Mouse (Mus musculus): ENCODE measurements around the gene Adgre5.
A peak's percentile ranks its signal among the peaks of the same experiment; 100 is the strongest.

Gene Adgre5

GRCm38 (mm10) chr8:83740976-83741741, at the start of gene Adgre5:
Adgre5 (minus strand) TSS chr8:83741326.
- DNase-seq: peak; percentile 92

- no peak for DNase-seq
These were observed 48.7 kb upstream of the Adgre5 start for GRCm38 (mm10) chr8:83789826-83790225.

- DNase-seq: peak; percentile 79
These were observed 43.9 kb upstream of the Adgre5 start for GRCm38 (mm10) chr8:83785046-83785445.

- peak; percentile 90 for DNase-seq
These were observed 41.9 kb upstream of the Adgre5 start for GRCm38 (mm10) chr8:83782832-83783558.

- DNase-seq: peak; percentile 70
These were observed 38.5 kb upstream of the Adgre5 start for GRCm38 (mm10) chr8:83779610-83780009.

- DNase-seq: no peak
These were observed 36.9 kb upstream of the Adgre5 start for GRCm38 (mm10) chr8:83778051-83778450.

GRCm38 (mm10) chr8:83776632-83777031, 35.5 kb upstream of the Adgre5 start:
- no peak for DNase-seq

GRCm38 (mm10) chr8:83774221-83774620, 33.1 kb upstream of the Adgre5 start:
- DNase-seq: no peak

GRCm38 (mm10) chr8:83773452-83773846, 32.3 kb upstream of the Adgre5 start:
- DNase-seq: peak; percentile 85

- DNase-seq: peak; percentile 84
These were observed 31.8 kb upstream of the Adgre5 start for GRCm38 (mm10) chr8:83772701-83773451.

- DNase-seq: no peak
These were observed 30.7 kb upstream of the Adgre5 start for GRCm38 (mm10) chr8:83771791-83772190.

GRCm38 (mm10) chr8:83770669-83771068, 29.5 kb upstream of the Adgre5 start:
- no peak for DNase-seq

- no peak for DNase-seq
These were observed 28.6 kb upstream of the Adgre5 start for GRCm38 (mm10) chr8:83769720-83770119.

GRCm38 (mm10) chr8:83768526-83768925, 27.4 kb upstream of the Adgre5 start:
- peak; percentile 87 for DNase-seq

GRCm38 (mm10) chr8:83767442-83767841, 26.3 kb upstream of the Adgre5 start:
- no peak for DNase-seq

GRCm38 (mm10) chr8:83765663-83766062, 24.5 kb upstream of the Adgre5 start:
- DNase-seq: no peak

- DNase-seq: no peak
These were observed 23.6 kb upstream of the Adgre5 start for GRCm38 (mm10) chr8:83764717-83765116.

GRCm38 (mm10) chr8:83764116-83764515, 23.0 kb upstream of the Adgre5 start:
- DNase-seq: no peak

- peak; percentile 51 for DNase-seq
These were observed 18.2 kb upstream of the Adgre5 start for GRCm38 (mm10) chr8:83759231-83759759.

- no peak for DNase-seq
These were observed 17.2 kb upstream of the Adgre5 start for GRCm38 (mm10) chr8:83758298-83758697.

GRCm38 (mm10) chr8:83757084-83757607, 16.0 kb upstream of the Adgre5 start:
- no peak for DNase-seq

GRCm38 (mm10) chr8:83756273-83756672, 15.1 kb upstream of the Adgre5 start:
- no peak for DNase-seq

GRCm38 (mm10) chr8:83754149-83754548, 13.0 kb upstream of the Adgre5 start:
- DNase-seq: no peak
